Mouse (Mus musculus) cerebral cortex, adult 2 months (tissue): Measurements from ENCODE around the gene Scyl1.

Experiments used
- whole genome bisulfite sequencing: fragments of 180-500 bp; shearing (Covaris S2); methylation state at CpG from one replicate; pipeline ENCODE4 v1.1.7; 2018; 5-methylcytosine and 5-hydroxymethylcytosine counted together

Gene Scyl1

GRCm38 (mm10) chr19:5742241-5742641 is 29.0 kb downstream of the Scyl1 start:
- WGBS: 10% methylated on average over 32 of the region's 32 CpGs

GRCm38 (mm10) chr19:5741641-5742240 is 29.5 kb downstream of the Scyl1 start:
- 1% methylated on average over 55 of the region's 55 CpGs for WGBS

DNA sequence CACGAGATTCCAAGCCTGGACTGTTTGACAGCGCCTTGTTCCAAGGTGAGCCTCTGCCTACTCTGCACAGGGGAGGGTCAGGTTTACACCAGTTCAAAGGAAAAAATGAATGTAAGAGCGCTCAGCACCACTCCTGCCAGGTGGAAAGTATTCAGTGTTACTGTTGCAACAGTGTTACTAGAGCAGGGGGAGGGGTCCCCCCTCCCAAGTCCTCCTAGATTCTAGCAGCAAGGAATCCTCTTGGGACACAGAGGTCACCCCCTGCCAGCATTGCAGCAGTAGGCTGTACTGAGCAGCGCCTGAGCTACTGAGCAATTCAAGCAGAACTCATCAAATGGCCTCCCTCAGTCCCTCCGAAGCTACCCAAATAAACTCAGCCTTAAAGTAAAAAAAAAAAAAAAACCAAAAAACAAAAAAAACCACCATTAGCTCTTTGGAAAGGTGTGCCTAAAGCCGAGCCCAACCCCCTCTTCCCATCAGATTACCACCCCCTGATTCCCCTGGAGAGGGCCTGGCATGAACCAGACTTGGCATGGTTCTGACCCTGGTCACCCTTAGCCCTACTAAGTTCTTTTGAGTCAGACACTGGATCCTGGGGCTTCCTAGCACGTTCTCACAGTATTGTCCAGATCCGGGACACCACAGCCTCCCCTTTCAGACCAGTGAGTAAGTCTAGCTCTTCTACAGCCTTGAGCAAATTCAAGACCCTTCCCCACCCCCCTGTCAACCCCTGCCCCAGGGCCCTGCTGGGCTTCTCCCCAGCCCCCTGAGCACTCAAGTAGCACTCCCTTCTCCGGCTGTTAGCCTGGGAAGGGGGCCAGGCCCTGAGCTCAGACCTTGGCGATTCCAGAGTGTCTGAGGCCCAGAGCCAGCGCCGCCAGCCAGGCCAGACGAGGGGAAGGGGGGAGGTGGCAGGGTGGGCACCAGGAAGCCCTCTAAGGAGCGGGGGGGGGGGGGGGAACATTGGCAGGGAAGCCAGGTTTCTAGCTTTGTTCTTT is 30.6 kb downstream of the Scyl1 start, which contains the start of gene Ltbp3:
Gene Ltbp3, plus strand, starts transcription at position 585 of the 998 bp plus-strand sequence.
- 45% methylated on average over 14 of the region's 14 CpGs for WGBS

GRCm38 (mm10) chr19:5739446-5739845 is 31.8 kb downstream of the Scyl1 start:
- 76% methylated on average over 2 of the region's 2 CpGs for WGBS

DNA sequence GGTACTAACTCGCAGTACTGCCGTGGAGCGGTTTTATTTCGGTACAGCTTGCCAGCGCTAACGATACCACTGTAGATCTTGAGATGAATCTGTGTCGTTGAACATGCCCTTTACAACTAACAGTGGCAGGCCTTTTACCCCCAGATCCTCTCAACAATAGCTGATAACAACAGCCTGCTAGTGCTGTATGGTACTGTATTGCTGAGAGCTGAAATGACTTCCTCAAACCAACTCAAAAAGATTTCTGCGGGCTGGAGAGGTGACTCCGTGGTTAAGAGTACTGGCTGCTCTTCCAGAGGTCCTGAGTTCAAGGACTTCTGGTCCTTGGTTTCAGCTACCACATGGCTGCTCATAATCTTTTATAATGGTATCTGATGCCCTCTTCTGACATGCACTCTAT is 36.9 kb downstream of the Scyl1 start:
- WGBS: 75% methylated on average over 9 of the region's 9 CpGs

- whole genome bisulfite sequencing: under 1% methylated on average over 47 of the region's 47 CpGs
Measured at GRCm38 (mm10) chr19:5731264-5731978, 39.8 kb downstream of the Scyl1 start.

- WGBS: 72% methylated on average over 29 of the region's 29 CpGs
Measured at GRCm38 (mm10) chr19:5730314-5731186, 40.7 kb downstream of the Scyl1 start.

DNA sequence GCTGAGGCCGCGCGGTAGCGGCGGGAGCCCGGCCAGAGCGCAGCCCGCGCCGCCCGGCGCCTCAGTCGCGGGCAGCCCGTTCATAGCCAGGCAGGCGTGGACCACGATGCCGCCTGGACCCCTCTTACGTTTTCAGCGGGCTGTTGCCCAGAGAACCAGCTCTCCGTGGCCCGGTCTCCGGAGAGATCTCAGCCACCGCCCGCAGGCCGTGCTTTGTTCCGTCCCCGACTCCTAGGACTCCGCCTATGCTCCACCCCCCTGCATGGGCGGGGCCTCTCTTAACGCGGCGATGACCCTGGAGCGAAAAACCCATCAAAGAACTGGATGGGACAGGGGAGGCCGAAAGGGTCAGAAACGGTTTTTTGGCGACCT is 41.8 kb downstream of the Scyl1 start, which contains the start of gene Fam89b:
Gene Fam89b, minus strand, starts transcription at position 210 of the 372 bp plus-strand sequence.
- under 1% methylated on average over 37 of the region's 37 CpGs for WGBS

DNA sequence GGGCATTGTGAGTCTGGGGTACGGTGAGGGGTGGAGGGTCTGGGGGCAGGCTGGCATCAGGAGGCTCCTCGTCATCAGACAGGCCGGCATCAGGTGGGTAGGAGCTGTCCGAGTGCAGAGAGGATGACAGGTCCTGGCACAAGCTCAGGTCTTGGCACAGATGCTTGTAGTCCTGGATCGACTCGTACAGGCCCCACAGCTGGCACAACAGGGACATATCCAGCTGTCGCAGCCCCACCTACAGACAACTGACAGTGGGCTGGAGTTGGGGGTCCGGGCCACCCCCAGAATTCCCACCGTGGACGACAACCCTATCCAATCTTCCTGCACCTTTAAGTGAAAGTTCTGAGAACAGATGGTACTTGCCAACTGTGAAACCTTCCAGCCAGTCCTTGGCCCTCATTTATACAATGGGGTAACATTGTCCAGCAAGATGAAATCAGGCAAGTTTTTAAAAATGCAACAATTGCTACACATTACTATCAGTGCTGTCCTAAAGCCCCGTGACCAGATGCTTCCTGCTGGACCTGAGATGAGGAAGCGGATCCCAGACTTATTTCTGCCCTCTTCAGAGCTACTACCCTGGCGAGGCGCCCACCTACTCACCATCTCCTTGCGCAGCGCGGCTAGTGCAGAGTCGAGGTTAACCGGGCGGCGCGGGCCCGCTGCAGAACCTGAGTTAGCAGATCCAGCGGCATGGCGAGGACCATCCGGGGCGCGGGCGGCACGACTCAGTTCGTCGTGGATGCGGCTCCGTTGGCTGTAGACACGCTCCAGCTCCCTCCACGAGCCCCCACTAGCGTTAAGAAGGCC is 42.4 kb downstream of the Scyl1 start:
- 1% methylated on average over 36 of the region's 37 CpGs for WGBS

DNA sequence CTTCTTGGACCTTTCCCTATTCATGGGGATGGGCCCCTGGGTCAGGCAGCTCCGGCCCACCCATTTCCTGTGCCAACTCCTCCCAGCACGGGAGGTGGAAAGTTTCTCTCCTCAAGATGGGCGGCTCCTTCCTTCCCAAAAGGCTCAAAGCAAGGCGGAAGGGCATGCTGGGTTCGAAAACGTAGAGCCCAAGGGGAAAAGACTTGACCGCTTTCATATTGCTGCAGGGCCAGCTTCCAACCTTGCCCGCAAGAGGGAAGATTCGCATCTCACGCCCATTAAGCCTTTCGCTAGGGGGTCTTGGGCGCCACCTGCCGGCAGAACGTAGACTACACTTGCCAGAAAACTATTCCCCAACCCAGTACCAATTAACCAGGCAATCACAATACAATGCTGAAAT is 43.5 kb downstream of the Scyl1 start:
- WGBS: 2% methylated on average over 14 of the region's 14 CpGs

DNA sequence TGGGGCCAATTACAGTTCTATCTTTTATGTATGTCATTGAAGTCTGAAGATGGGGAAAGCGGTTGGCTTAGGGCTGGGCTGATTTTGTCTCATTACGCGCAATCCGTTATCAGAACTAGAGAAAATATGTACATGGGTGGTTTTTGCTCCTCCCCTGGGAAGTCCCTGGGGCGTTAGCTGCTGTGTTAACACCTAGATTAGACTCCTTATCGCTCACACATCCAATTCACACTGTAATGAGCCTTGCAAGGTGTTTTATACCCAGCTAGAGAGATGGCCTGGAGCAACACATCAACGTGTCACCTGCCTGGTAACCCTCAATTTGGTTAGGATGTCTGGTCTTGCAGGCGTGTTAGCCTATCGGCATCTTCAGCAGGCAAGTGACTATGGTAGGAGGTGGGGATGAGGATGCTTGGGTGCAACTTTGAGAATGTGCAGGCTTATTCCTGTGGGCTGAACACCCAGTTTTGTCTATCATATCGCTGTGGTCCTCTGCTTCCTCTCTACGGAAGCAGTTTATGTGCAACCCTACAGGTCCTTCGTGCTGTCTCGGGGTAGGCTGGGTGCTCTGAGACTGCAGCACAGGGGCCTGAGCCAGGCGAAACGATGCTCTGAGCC is 44.1 kb downstream of the Scyl1 start:
- 64% methylated on average over 15 of the region's 15 CpGs for WGBS

GRCm38 (mm10) chr19:5725767-5726515 is 45.3 kb downstream of the Scyl1 start, which contains the start of gene Ehbp1l1:
Gene Ehbp1l1, minus strand, starts transcription at chr19:5726317.
- 13% methylated on average over 49 of the region's 49 CpGs for WGBS

DNA sequence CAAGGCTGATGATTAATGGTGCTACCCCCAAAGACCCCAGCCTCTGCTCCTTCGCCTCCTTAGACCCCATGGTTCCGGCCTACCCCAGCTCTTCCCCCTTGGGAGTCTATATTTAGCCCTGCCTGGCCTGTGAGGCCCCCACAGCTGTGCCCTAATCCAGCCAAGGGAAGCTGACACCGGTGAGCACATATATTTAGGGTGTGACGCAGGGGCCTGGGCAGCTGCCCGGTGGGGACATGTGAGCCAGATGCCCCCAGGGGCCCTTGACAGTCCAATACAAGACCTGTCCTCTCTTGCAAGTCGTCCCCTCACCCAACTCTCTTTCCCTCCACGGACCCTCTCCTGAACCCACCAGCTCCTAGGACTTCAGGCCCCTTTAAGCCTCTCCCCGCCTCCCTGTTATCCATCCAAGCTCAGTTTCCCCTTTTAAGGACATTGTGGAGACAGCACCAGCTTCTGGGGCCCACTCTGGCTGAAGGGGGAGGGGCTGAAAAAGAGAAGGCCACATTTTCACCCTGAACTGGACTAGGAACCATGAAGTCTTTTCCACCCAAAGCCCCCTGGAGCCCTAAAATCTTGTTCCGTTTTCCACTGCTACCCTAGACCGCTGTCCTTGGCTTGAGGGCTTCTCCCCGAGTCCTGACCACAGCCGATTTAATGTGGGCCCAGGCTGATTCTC is 46.1 kb downstream of the Scyl1 start:
- WGBS: 68% methylated on average over 12 of the region's 12 CpGs

- 59% methylated on average over 7 of the region's 7 CpGs for WGBS
Measured at GRCm38 (mm10) chr19:5724549-5724941, 46.7 kb downstream of the Scyl1 start.

DNA sequence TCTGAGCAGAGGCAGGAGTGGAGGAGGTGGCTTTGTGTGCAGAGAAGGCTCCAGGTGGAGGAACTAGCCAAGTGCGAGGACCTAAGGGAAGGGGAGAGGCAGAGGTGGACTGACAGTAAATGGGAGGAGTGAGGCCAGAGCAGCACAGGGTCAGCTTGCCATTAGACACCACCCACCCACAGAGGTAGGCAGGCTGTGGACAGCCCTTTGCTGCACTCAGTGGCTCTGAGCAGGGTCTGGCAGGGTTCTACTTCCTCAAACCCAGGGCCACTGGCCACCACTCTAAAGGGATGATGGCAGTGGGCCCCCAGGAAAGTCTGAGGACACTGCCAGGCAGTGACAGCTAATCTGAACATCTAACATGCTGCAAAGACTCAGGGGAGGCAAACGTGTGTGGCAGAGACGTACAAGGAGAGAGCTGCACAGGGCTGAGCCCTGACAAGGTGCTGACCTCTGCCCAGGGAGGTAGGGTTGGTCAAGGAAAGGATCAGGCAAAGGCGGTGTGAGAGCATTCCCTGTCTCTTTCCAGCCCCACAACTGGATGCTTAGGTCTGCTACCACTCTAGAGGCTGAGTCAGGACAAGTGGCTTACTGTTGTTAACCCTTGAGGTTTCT is 47.2 kb downstream of the Scyl1 start:
- WGBS: 76% methylated on average over 4 of the region's 4 CpGs

DNA sequence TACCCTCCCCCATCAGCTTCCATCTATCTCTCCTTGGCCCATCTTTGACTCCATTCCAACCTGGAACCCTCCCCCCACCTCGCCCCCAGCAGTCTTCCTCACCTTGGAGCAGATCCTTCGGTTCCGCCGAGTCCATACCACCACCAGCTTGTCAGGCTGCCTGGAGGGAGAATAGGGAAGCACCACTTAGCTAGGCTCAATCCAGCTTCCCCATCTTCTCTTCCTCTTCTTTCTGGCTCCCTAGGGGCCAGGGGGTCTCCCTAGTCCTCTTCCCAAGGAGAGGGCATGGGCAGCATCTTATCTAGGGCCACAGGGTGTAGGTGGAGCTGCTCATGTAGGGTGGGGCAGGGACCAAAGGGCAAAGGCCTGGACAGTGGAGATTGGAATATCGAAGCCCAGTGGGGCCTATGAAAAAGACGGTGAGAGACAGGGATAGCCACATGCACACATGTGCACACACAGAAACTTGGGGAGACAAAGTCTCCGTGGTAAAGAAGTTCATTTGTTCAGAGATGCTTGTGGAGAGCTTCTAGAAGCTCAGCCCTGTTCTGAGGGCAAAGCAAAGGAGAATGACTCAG is 48.3 kb downstream of the Scyl1 start:
- WGBS: 87% methylated on average over 7 of the region's 7 CpGs

- WGBS: 92% methylated on average over 6 of the region's 6 CpGs
Measured at GRCm38 (mm10) chr19:5721233-5721632, 50.0 kb downstream of the Scyl1 start.

DNA sequence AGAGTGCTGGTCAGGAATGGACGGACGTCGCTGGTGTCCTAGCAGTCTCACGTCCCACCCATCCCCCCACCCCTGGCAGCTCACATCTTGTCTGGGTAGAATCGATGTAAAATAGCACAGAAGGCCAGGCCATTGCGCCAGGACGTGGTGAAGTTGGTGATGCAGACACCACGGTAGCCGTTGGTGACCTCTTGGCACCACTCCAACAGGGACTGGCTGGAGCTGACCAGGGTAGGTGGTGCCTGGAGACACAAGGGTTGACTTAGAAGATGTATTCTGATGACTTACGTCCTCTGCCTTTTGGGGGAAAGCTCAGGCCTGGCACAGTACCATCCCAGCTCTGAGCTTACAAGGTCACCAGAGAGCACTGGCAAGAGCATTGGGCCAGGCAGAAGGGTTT is 54.3 kb downstream of the Scyl1 start:
- 45% methylated on average over 10 of the region's 10 CpGs for WGBS
